13 mouse cellular contexts compared by ENCODE assay signal in genomic region chr5:138683023-138683766, GRCm38 (mm10).
DNase-seq lines count a peak whose midpoint lies in the region; ATAC-seq lines count a peak whose summit lies in the region.
"Had no signal": no experiment of that assay in that cellular context is flagged by ENCODE, and none has a peak within 500 bp of the region (broad histone marks: within the 10 kb centered on the region; RNA-seq: fewer than 3 reads in every experiment).

No protein-coding gene starts in this region.

- H3K4me2 ChIP-seq in liver, embryonic 15.5 days, result peak overlapping the region; percentile 23
- H3K4me2 ChIP-seq in liver, embryonic 11.5 days, result no peak overlapping the region
- H3K4me2 ChIP-seq: embryonic facial prominence, embryonic 12.5 days; neural tube, embryonic 13.5 days had no signal

- no peak overlapping the region for H3K4me3 ChIP-seq in heart, embryonic 10.5 days
- H3K4me3 ChIP-seq in liver, embryonic 15.5 days (replicated peaks), result no peak overlapping the region
- H3K4me3 ChIP-seq in liver, embryonic 11.5 days (ENCODE audit: low read depth, low read length), result no peak overlapping the region
- H3K4me3 ChIP-seq: embryonic facial prominence, embryonic 12.5 days; megakaryocyte, embryonic 14.5 days; neural tube, embryonic 13.5 days had no signal

- H3K27ac ChIP-seq in heart, embryonic 10.5 days, result peak overlapping the region; percentile 18; the same call in 1 of the 2 replicates
- peak overlapping the region; percentile 57; the same call in 1 of the 2 replicates for H3K27ac ChIP-seq in liver, embryonic 15.5 days (replicated peaks)
- H3K27ac ChIP-seq in liver, embryonic 11.5 days (ENCODE audit: low read depth, low read length), result no peak overlapping the region
- H3K27ac ChIP-seq: embryonic facial prominence, embryonic 12.5 days; neural tube, embryonic 13.5 days had no signal

- DNase-seq in heart, embryonic 10.5 days (ENCODE audit: low spot score), result no peak
- DNase-seq in heart, postnatal 4 days, result no peak
- DNase-seq in liver, embryonic 11.5 days (ENCODE audit: low spot score), result no peak
- no peak for DNase-seq in gastrocnemius, postnatal 4 days (ENCODE audit: low spot score in 2 of 2)
- DNase-seq in frontal cortex, postnatal 36 days (ENCODE audit: low spot score in 2 of 2), result no peak
- DNase-seq: cerebellum, adult 2 months; forebrain, postnatal 0 days had no signal

- ATAC-seq in liver, embryonic 15.5 days (ENCODE audit: insufficient read depth), result no peak
- no peak for ATAC-seq in liver, embryonic 11.5 days (replicated peaks; ENCODE audit: low FRiP score)
- peak; percentile 97 for ATAC-seq in granulocyte monocyte progenitor cell, adult 5-6 weeks (replicated peaks; ENCODE audit: poor library complexity, severe bottlenecking)
- ATAC-seq in neutrophil, adult 5-6 weeks (ENCODE audit: extremely low read depth, insufficient number of reproducible peaks, low FRiP score, poor library complexity, severe bottlenecking), result peak; percentile 48
- ATAC-seq: forebrain, postnatal 0 days had no signal

- H3K27me3 ChIP-seq in heart, embryonic 10.5 days (ENCODE audit: insufficient read depth, poor library complexity, severe bottlenecking), result no peaks in the 10 kb centered on the region
- H3K27me3 ChIP-seq in liver, embryonic 15.5 days, result no peaks in the 10 kb centered on the region
- H3K27me3 ChIP-seq in liver, embryonic 11.5 days (replicated peaks; ENCODE audit: control insufficient read depth, insufficient read depth, low read length), result no peaks in the 10 kb centered on the region
- H3K27me3 ChIP-seq: embryonic facial prominence, embryonic 12.5 days; neural tube, embryonic 13.5 days had no signal

- WGBS in heart, embryonic 10.5 days, result 52% methylated on average over 8 of the region's 8 CpGs
- WGBS in liver, embryonic 15.5 days (ENCODE audit: insufficient replicate concordance), result 30% methylated on average over 8 of the region's 8 CpGs
- WGBS in liver, embryonic 11.5 days, result 49% methylated on average over 8 of the region's 8 CpGs

- H3K4me1 ChIP-seq in heart, embryonic 10.5 days, result peaks cover 7% of the 10 kb centered on the region; the same call in 1 of the 2 replicates
- H3K4me1 ChIP-seq in liver, embryonic 15.5 days (replicated peaks), result no peaks in the 10 kb centered on the region
- H3K4me1 ChIP-seq in liver, embryonic 11.5 days (replicated peaks; ENCODE audit: control insufficient read depth, insufficient read depth, low read length), result no peaks in the 10 kb centered on the region
- H3K4me1 ChIP-seq: embryonic facial prominence, embryonic 12.5 days; neural tube, embryonic 13.5 days had no signal

- no peak overlapping the region for H3K9ac ChIP-seq in liver, embryonic 15.5 days
- no peak overlapping the region for H3K9ac ChIP-seq in liver, embryonic 11.5 days (ENCODE audit: low read depth, low read length)
- H3K9ac ChIP-seq: embryonic facial prominence, embryonic 12.5 days; forebrain, postnatal 0 days; neural tube, embryonic 13.5 days had no signal

- no peaks in the 10 kb centered on the region for H3K9me3 ChIP-seq in heart, embryonic 10.5 days
- no peaks in the 10 kb centered on the region for H3K9me3 ChIP-seq in liver, embryonic 15.5 days (replicated peaks)
- no peaks in the 10 kb centered on the region for H3K9me3 ChIP-seq in liver, embryonic 11.5 days (ENCODE audit: control insufficient read depth, low read length)
- H3K9me3 ChIP-seq: embryonic facial prominence, embryonic 12.5 days; megakaryocyte, embryonic 14.5 days; neural tube, embryonic 13.5 days had no signal

- H3K36me3 ChIP-seq in heart, embryonic 10.5 days, result no peaks in the 10 kb centered on the region
- H3K36me3 ChIP-seq in liver, embryonic 15.5 days (replicated peaks), result no peaks in the 10 kb centered on the region
- H3K36me3 ChIP-seq in liver, embryonic 11.5 days (ENCODE audit: control insufficient read depth, insufficient read depth, low read length), result no peaks in the 10 kb centered on the region
- H3K36me3 ChIP-seq: embryonic facial prominence, embryonic 12.5 days; neural tube, embryonic 13.5 days had no signal

Comparison
In these comparisons a context has a peak if more than half of its experiments do, and no peak if none do; other contexts are left out.
1. ATAC-seq: peak in granulocyte monocyte progenitor cell, adult 5-6 weeks (single experiment) and neutrophil, adult 5-6 weeks (single experiment); none in liver, embryonic 15.5 days (single experiment) and liver, embryonic 11.5 days (single experiment).